Mouse (Mus musculus): ENCODE results near the gene Trim15.

Gene Trim15

DNA sequence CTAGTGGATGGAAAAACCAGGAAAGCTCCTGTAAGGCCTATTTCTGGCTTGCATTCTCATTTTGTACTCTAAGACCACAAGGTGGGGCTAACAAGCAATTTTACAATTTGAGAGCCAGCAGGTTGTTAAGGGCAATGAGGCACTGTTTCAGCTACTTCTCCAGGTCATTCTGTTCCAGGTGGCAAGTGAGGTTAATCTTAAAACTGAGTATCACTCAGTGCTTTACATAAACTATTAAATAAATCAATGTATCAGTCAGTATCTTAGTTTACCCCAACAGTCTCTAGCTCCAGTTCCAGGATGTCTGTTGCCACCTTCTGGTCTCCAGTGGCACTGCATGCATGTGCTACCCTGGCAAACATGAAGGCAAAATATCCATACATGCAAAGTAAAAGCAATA lies 43.0 kb downstream of the Trim15 start:
- peak; percentile 17 for DNase-seq

DNA sequence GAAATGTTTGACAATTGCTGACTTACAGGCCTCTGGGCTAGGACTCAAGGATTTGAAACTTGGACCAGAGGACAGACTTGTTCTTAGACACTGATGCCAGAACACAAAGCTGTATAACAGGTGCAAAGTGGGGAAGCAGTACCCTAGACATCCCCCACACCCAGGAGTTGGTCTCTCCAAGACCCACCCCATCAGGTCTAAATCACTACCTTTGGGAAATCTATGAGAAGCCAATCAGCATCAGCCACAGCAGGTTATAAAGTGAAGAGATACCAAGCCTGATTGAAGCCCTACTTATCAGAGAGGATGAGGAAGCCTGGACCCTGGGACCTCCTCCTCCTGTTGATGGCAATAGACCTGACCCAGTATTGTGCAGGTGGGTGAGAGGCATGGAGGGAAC lies 55.1 kb downstream of the Trim15 start, which contains the start of gene H2-M10.6:
H2-M10.6 (plus strand) TSS at position 301 of the 400 bp plus-strand sequence.
- DNase-seq, result no peak

Measured in right cerebral cortex, adult 18-20 months (tissue).